Mouse (Mus musculus) spleen, adult 12 weeks (tissue): ENCODE results near the gene Vmn2r43.
"Not testable (repeated sequence)": the region's sequence is repeated elsewhere in the genome, so short reads cannot be mapped to it uniquely, and the experiment has no call there.

ENCODE experiments used
- DNase-seq: peaks from one replicate; pipeline ENCODE4 v3.0.0; 2022; ENCODE audit warnings: low spot score

Gene Vmn2r43

DNA sequence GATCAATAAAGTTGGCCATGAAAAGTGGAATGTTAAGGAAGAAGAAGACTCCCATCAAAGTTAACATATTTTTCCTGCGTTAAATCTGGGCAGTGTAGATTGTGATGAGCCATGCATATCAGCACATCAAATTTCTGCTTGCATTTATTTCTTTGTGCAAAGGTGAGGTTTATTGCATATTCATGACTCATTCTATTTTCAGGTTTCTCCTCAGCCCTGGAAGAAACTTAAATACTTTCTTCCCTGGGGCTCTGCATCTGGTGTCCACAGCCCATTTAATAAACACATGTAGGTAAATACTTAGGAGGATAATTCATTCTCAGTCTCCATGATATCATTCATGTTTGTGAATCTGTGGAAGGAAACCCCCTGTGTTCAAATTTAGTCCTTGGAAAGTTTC lies at the start of gene Vmn2r43:
Gene Vmn2r43 (minus strand): TSS at position 101 of the 400 bp plus-strand sequence.
- DNase-seq: not testable (repeated sequence)

DNA sequence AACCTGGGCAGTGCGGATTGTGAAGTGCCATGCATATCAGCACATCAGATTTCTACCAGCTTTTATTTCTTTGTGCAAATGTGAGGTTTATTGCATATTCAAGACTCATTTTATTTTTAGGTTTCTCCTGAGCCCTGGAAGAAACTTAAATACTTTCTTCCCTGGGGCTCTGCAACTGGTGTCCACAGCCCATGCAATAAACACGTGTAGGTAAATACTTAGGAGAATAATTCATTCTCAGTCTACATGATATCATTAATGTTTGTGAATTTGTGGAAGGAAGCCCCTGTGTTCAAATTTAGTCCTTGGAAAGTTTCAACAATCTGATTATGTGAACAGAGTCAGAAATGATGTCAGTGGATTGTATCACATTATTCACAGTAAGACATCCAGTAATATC lies 60.2 kb downstream of the Vmn2r43 start, which contains the start of gene Vmn2r42:
Gene Vmn2r42 (minus strand): TSS at position 101 of the 400 bp plus-strand sequence.
- DNase-seq: not testable (repeated sequence)
